Mouse (Mus musculus) adrenal gland, adult (tissue): ENCODE data around the gene Nepn.
A peak's percentile ranks its signal among the peaks of the same experiment; 100 is the strongest.

ENCODE experiments used
- DNase-seq, 2 experiments: peaks; one replicate each; pipeline ENCODE4 v3.0.0; 2022 to 2023; ENCODE audit warnings: low spot score in 1 of 2; ENCODE audit not compliant: inconsistent age in 2 of 2

Nepn gene

GRCm38 (mm10) chr10:52399722-52400121 is 10.9 kb downstream of the Nepn start:
- DNase-seq = no peak

GRCm38 (mm10) chr10:52405160-52405559 is 16.4 kb downstream of the Nepn start:
- no peak for DNase-seq

GRCm38 (mm10) chr10:52407526-52407925 is 18.8 kb downstream of the Nepn start:
- no peak for DNase-seq

GRCm38 (mm10) chr10:52415020-52415419 is 26.2 kb downstream of the Nepn start:
- DNase-seq = no peak

- peak in 1 of 2 experiments; percentile 45 for DNase-seq
These were observed 27.7 kb downstream of the Nepn start for GRCm38 (mm10) chr10:52416458-52416857.

GRCm38 (mm10) chr10:52417299-52417997 is 28.7 kb downstream of the Nepn start, which contains the start of gene Nus1:
Nus1 (plus strand) TSS chr10:52417547.
- peak; percentile 97 to 98 for DNase-seq

GRCm38 (mm10) chr10:52417998-52418860 is 29.5 kb downstream of the Nepn start:
- DNase-seq = peak; percentile 19 to 77

GRCm38 (mm10) chr10:52418931-52419330 is 30.2 kb downstream of the Nepn start:
- DNase-seq = no peak

- peak in 1 of 2 experiments; percentile 74 for DNase-seq
These were observed 30.6 kb downstream of the Nepn start for GRCm38 (mm10) chr10:52419402-52419801.

- peak in 1 of 2 experiments; percentile 59 for DNase-seq
These were observed 31.8 kb downstream of the Nepn start for GRCm38 (mm10) chr10:52420526-52420925.

- peak in 1 of 2 experiments; percentile 67 for DNase-seq
These were observed 32.9 kb downstream of the Nepn start for GRCm38 (mm10) chr10:52421716-52422115.

- DNase-seq = peak in 1 of 2 experiments; percentile 44
These were observed 34.3 kb downstream of the Nepn start for GRCm38 (mm10) chr10:52423097-52423496.

- no peak for DNase-seq
These were observed 37.7 kb downstream of the Nepn start for GRCm38 (mm10) chr10:52426314-52426980.

GRCm38 (mm10) chr10:52427634-52428415 is 39.1 kb downstream of the Nepn start:
- no peak for DNase-seq

GRCm38 (mm10) chr10:52430953-52431352 is 42.2 kb downstream of the Nepn start:
- DNase-seq = no peak

GRCm38 (mm10) chr10:52434836-52435235 is 46.1 kb downstream of the Nepn start:
- DNase-seq = no peak
